Mouse (Mus musculus) gastrocnemius, adult 8-10 months (tissue): Measurements from ENCODE around the gene Them7. TPM values are rescaled to one million over a fixed set of nuclear protein-coding genes. Genes with fewer than 3 reads are reported as not detected.

Source experiments
- DNase-seq, 2 experiments: peaks; one replicate each; pipeline ENCODE4 v3.0.0; 2022; ENCODE audit warnings: low spot score in 2 of 2
- total RNA-seq, 4 experiments: library from RNA; stranded (reverse); gene quantifications; 2 replicates each; pipeline ENCODE4 v1.2.4; 2022

Them7 gene
- total RNA-seq, 4 experiments from 2014 or later = not detected

DNA sequence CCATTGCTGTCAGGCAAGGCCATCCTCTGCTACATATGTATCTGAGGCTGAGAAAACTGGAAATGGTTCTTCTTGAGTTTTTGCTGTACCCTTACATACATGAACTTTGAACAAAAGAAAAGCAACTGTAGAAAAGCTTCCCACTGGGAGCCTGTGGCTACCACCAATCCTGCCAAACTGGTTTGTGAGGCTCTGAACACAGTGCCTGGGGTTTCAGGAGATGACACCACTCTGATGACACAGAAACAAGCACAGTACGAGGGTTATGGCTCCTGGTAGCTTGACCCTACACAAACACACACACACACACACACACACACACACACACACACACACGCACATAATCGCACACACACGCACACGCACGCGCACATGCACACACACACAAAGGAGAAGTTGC lies 151.1 kb downstream of the Them7 start:
- no peak for DNase-seq

DNA sequence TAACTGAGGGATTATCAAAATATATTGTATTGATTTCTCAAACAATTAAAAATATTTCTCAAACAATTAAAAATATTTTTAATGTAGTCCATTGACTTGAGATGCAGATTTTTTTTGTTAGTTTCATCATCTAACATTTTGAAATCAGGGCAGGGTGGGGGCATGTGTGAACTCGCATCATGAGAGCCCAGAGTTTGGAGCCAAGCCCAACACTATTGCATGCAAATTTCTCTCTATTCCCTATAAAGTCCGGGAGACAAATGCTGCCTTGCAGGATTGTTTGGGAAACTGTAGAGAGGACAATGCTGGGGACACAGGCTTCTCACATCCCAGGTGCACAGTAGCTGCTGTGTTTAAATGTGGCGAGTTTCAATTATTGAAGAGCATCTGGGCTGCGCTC lies 151.6 kb downstream of the Them7 start:
- DNase-seq = no peak

DNA sequence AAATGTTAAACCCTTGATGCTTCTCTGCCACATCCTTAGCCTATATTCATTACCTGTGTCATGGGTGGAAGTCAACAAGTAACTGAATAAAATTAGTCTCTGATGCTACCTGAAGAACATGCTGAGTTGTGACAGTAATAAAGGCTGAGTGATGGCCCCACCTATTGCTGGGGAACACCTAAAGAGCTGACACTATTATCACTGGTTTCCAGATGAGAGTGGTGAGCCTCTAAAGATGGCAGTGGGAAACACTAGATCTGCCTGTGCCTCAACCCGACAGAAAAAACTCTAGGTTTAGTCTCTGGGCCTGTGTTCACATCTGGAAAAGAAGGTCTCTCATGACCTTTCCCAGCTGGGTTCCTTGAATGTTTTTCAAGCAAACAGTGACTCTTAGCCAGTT lies 155.6 kb downstream of the Them7 start:
- no peak for DNase-seq

DNA sequence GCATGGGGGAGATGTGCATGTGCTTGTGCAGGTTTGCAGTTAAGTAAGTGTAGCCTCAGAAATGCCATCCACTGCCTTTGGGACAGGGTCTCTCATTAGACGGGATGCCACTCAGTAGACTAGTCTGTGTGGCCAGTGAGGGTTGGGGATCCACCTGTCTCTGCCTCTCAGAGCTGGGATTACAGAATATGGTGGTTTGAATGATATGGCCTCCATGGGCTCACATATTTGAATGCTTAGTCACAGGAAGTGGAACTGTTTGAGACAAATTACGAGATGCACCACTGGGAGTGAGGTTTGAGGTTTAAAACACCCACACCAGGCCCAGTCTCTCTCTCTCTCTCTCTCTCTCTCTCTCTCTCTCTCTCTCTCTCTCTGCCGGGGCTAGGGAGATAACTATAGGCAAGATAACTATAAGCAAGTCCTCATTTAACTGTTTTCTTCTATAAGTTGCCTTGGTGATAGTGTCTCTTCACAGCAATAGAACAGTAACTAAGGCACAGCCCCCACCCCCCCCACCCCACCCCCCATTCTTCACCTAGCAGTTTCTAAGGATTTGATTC lies 156.7 kb downstream of the Them7 start:
- no peak for DNase-seq

DNA sequence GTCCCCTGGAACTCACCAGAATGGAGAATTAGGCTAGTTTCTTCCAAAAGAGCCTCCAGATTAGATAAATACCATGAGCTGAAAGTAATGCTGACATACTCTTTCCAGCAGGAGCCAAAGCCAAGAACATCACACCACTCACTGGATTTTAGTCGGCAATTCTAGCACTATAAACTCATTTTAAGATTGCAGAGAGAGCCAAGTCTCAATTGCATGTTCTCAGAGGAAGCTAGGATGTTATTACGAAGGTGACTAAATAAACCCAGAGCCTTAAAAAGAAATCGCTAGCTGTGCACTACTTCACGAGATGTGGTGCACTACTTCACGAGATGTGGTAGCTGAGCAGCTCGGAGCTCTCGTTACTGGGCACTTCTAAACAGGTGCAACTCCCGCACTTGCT lies 158.9 kb downstream of the Them7 start:
- no peak for DNase-seq

DNA sequence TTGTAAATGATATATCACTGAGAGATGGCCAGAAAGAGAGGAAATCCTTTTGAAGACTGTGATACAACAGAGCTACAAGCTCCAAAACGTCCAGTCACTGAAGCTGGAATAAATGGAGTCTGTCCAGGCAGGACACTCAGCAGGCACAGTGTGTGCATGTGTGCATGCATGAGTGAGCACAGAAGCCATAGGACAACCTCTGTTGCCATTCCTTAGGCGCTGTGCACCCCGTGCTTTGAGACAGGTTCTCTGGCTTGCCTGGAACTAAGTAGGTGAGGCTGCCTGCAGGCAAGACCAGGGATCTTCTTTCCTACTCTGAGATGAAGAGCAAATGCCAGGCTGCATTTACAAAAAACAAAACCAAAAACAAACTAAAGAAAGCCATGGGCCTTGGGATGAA lies 160.9 kb downstream of the Them7 start:
- DNase-seq = no peak

DNA sequence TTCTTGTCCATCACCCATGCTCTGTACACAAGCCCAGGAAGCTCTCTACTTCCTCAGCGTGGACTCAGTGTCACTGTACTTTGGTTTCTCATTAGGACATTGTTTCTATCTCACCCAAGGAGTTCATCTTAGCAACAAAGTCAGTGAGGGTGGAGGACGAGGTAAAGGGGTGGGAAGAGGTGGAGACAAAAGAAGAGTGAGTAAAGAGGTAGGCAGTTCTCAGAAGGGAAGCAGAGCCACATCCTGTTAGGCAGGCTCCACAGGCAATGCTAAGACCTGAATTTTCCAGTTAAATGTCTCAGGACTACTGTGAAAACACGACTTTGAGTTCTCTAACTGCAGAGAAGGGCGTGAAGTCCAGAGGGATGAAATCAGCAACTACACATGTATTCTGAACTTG lies 162.3 kb downstream of the Them7 start:
- DNase-seq = no peak

DNA sequence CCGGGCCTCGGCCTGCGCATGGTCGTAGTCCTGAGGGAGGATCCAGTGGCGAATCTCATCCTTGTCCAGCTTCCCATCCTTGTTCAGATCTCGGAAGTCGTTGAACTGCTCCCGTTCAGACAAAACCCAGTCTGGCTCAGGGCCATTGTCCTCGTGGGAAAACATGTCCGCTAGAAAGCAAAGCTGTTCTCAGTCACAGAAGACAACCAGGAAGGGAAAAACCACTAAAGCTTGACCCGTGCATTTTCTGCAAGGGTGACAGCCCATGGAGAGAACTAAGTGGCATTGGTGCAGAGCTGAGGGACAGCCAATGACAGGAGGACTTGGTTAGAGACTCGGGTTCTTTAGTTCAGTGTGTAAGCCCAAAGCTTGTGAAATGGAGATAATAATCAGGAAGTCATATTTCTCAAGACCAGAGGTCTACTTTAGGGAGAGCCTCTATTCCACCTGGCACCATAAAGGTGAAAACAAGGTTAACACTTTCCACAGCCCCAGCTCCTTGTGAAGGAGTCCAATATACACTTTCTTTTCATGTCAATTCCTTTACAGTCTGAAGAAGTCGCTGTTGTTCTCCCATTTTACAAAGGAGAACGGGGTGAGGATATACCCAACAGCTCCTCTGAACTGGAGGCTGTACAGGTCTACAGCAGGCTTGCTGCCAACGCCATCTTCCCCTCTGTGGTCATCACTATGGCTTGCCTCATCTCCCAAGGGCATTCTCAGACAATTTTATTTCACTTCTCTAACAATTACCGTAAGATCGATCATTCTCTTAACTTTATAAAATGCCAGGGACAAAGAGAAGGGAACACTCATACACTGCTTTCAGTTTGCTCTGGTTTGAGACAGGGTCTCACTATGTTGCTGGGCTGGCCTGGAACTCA lies 165.1 kb downstream of the Them7 start:
- no peak for DNase-seq

DNA sequence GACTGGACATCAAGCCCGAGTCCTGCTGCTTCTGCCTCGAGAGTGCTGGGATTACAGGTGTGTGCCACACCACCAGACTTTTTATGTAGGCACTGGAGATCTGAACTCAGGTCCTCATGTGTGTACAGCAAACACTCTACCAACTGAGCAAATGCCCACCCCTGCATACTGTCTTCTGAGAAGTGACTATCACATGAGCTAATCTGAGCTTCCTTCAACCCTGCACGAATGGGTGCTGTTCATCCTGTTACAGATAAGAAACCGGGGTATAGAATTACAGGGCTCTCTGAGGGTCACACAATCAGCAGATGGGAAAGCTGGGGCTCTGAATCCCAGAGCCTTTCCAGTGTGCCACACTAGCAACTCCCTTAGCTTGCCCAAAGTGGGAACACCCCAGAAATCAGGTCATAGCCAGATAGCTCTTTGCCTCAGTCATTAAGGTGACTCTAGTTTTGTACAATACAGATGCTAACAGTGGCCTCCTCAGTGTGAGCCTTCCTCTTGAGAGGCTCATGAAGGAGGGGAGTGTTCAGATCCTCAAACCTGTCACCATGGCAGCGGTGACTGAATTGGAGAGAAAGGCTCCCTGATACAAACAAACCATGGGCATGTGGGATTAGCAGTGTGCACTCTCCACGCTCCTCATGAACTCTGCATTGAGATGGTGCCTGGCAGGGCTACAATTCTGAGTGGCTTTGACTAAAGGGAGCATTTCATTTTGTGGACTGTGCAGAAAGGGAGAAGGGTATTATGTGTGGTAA lies 166.7 kb downstream of the Them7 start:
- no peak for DNase-seq

DNA sequence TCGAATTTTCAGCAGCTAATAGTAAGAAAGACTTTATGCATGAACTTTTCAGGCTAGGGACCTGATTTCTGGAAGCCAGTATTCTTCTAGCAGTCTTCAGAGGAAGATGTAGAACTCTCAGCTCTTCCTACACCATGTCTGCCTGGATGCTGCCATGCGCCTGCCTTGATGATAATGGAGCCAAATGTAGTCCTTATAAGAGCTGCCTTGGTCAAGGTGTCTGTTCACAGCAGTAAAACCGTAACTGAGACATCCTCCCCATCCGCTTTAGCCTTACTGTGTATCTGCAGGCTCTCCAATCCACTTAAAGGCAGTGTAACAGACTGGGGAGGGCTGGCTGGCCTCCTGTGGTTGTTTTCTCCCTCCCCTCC lies 167.3 kb downstream of the Them7 start:
- DNase-seq = no peak

DNA sequence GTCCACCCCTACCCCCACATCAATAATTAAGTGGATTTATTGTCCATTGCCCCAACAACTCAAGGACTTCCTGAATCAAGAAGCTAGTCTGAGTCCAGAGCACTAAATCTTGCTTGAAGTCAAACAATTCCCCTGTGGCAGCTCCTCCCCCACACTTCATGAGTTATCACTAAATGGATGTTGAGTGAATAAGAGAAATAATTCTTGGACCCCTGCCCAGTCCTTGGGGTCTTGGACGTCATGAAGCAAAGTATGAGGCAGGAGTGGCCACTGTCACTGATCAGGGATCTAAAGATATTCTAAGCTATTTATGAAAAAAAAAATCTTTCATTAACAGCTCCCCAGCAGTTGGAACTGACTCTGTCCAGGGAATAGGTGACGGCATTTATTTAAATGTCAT lies 168.4 kb downstream of the Them7 start:
- no peak for DNase-seq

DNA sequence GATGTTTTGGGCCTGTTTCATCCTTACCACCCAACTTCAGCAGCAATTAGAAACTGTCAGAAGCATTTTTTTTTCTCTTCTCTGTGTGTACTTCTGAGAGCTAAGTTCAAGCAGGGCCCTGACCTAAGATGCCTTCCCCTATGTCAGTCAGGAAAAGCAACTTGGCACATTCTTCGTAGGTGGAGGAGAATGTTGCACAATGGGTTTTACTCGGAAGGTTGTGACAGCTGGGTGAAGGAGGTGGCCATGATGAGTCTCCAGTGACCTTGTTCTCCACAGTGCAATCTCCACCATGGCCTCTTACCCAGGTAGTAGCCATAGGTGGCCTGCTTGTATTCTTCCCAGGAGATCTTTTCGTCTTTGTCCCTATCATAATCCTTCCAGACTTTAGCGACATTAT lies 170.3 kb downstream of the Them7 start:
- DNase-seq = no peak

DNA sequence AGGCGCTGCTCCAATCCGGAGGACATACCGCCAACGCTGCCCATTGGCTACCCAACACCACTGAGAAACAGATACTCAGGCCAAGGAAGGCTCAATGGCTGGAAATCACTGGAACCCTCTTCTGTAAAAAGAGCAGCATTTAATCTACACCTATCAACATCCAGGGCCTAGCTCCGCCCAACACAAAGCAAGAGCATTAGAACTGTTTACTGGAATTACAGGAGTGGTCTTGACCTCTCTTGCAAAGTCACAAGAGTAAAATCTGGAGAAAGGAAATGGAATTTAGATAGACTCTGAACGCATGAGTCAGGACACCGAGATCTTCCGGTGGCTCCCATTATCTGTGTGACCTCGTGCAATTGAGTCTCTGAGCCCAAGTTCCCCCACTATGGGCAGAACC lies 171.9 kb downstream of the Them7 start:
- DNase-seq = no peak

DNA sequence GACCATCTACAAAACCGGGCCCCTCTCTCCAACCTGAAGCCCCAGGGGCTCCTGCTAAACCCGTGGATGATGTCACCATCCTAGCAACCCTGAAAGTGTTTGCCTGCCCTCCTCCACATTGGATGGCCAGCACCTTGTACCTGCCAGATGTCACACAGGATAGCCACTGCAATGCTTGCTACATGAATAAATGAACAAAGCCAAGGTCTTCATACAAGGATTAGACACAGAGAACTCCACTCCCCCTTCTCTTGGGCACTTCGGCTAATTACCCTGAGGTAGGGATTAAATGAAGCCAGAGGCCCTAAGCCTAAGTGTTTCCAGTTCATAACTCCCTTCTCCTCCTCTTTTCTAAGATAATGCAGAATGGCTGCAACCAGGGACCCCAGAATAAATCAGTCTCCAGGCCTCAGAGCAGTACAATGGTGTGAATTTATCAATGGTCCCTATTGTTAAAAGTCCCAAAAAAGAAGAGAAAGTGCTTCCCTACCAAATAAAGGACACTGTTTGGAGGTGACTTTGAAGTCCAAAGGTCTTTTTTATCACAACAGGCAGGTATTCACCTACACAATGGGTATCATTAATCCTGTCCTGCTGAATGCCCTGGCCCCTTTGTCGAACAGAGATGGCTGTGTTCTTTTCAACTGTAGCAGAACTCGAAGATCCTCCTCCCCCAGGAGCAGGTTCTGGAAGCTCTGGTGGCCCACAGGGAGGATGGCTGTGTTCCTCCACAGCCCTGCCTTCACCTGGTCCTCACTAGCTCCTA lies 173.5 kb downstream of the Them7 start:
- no peak for DNase-seq

DNA sequence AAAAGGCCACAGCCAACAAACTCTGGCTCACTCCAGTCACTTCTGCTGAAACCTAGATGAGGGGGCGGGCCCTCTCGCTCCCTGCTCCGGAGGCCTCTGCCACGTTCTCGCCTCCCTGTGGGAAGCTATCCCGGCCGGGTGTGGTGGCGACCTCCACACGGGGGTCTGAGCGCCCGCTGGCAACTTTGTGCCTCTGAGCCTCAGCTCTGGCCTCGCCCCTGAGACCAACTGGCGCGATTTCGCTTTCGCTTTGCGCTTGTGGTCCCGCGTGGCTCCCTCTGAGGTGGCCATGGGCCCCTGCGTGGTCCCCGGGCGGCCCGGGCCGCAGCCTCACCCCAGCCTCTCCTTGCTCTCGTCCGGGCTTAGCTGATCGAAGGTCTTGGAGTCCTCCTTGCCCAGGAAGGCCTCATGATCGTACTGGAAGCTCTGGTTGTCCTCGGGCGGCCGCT lies 174.5 kb downstream of the Them7 start:
- peak; percentile 9 to 16 for DNase-seq

DNA sequence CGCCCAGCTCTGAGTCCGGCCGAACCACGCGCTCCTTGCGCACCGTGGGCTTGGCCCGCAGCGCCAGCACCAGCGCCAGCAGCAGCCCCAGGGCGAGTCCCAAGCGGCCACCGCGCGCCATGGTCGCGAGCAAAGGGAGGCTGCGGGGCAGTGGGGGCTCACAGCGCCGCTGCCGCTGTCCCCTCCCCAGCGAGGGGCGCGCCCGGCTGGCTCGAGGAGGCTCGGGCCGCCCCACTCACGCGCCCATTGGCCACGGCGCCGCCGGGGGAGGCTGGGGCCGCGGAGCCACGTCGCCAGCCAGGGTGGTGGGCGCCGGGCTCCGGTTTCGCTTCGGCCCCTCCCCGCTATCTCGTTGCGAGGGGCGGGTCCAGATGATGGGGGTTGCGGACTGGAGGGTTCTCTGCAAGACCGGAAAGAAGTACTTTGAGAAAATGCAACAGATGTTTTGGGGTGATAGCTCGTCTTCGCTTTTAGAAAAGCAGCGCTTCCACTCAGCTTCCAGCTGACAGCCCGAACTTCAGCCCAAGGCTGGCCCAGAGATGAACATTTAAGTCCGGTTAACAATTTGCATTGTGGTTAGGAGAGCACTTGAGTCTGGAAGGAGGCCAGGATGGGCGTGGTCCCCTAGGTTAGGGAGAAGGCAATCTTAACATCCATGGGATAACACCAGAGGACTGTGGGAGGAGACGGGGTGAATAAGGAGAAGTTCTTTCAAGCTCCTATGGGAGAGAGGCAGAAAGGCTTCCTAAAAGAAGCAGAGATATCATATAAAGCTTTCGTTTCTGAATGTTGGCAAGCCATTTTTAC lies 175.2 kb downstream of the Them7 start, which contains the start of gene Rcn1:
Gene Rcn1, minus strand, starts transcription at position 235 of the 807 bp plus-strand sequence.
- DNase-seq = peak; percentile 47 to 62

DNA sequence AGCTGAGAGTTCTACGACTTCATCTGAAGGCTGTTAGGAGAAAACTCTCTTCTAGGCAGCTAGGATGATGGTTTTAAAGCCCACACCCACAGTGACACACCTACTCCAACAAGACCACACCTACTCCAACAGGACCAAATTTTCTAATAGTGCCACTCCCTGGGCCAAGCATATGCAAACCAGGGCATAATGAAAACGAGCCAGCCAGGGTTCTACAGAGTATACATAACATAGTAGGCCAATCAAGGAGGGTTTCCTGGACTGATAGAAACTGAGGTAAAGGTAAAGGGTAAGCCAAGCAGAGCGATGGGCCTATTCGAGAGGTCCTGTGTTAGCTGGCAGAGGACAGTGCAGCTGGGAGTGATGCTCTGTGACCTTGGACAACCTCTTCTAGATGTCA lies 176.4 kb downstream of the Them7 start:
- DNase-seq = no peak

DNA sequence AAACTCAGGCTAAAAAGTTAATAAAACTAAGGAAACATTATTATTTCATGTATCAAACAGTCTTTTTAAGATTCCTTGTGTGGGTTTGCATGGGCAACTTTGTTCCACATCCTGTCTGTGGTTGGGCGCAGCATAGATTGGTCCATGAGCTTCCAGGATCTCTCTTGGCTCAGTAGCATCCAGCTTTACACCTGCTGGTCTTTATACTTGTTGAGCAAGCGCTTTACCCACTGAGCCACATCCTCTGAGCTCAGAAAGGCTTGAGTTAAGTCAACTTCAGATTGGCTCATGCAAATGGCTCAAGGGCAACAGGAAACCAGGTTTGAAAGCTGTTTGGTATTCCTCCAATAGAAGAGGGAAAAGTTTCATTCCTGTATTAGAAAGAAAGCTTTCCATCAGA lies 178.1 kb downstream of the Them7 start:
- no peak for DNase-seq

DNA sequence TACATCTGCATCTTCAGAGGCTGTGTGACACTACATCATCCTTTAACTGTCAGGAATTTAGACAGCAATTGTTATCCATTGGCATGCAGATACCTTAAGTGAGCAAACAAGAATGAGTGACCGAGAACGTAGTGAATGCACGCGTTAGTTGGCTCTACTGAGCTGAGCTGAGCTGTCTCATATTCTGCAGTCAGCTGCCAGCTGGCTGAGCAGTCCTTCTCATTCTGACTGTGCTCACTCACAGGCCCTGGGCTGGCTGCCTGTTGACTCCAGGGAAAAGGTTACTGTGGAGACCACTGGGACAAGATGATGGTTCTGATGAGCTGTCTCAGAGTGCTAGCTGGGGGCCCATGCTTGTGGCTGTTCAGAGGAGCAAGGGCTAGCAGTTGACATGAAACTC lies 184.4 kb downstream of the Them7 start:
- peak; percentile 25 to 40 for DNase-seq

DNA sequence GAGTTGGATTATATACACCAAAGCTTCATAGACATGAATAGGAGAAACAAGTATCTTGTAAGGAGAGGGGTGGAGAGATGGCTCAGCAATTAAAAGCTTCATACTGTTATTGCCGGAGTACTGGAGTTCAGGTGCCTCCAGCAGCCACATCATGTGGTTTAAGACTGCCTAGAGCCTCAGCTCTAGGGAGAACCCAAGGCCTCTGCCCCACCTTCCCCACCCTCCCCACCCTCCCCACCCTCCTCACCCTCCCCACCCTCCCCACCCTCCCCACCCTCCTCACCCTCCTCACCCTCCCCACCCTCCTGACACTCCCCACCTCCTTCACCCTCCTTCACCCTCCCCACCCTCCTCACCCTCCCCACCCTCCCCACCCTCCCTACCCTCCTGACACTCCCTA lies 185.1 kb downstream of the Them7 start:
- DNase-seq = no peak

DNA sequence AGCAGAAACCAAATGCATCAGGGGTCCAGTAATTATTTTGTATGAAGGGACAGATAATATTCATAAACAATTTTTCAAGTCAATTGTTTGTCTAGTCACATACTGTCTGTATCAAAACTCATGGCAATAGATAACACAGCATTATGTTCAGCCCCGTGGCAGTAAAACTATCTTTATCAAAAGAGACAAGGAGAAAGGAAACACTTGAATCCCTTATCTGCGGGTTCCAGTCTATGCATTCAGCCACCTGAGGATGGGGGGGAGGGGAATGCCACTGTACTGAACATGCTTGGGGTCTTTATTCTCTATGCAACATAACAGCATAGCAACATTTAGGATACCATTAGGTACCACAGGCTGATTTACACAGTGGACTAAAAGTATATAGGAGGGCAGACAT lies 190.2 kb downstream of the Them7 start:
- DNase-seq = no peak
